Mouse (Mus musculus) ovary, postnatal 10 days (tissue): Measurements from ENCODE around the gene Izumo1.
A peak's percentile ranks its signal among the peaks of the same experiment; 100 is the strongest.

Experiments used
- DNase-seq: peaks from one replicate; pipeline ENCODE4 v3.0.0; 2022; ENCODE audit warnings: low spot score

The Izumo1 gene

DNA sequence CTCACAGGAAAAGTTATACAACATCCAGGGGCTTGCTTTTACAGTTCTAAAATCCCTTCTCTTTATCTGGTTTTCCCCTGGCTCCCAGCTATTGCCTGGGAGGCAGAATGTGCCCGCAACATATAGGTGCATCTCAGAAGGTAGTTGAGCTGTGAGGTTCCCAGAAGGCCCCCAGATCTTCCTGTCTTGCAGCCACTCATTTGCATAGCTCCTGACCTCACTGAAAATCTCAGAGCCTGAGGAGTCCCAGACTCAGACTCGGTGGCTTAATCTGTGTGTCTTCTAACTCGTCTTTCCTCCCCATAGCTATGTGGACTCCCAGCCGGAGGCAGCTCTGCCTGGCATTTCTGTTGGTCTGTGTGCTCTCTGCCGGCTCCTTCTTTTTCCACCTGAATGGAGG lies 3.3 kb upstream of the Izumo1 start:
- no peak for DNase-seq

DNA sequence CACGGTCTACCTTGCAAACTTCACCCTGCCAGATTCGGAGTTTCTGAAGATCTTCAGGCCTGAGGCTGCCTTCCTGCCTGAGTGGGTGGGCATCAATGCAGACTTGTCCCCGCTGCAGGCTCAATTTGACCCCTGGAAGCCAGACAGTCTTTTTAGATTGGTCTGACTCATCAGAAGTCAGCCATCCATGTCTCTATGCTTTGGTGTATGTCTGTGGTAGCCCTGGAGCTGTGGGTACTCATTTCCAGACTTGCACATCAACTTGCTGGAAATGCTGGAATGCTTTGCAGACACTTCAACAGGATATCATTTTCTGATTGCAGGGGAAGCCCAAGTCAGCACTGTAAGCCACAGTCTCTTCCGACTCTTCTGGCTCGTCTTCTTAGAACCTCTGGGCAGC lies 2.0 kb upstream of the Izumo1 start:
- no peak for DNase-seq

GRCm38 (mm10) chr7:45623507-45623906 lies 1.9 kb downstream of the Izumo1 start:
- DNase-seq, result no peak

GRCm38 (mm10) chr7:45624718-45625117 lies 3.1 kb downstream of the Izumo1 start:
- no peak for DNase-seq

DNA sequence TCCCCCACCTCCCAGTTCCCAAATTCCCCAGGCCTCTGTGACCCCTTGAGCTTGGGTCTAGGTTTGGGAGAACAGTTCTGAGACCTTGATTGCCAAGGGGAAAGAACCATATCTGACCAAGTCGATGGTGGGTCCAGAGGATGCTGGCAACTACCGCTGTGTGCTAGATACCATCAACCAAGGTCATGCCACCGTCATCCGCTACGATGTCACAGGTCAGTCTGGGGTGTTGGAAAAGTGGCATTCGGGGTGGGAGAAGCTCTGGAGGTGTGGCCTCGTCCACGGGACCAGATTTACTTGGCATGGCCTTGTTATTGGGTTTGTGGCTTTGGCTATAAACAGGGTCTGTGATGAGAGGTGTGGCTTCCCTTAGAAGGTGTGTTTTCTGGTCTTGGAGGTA lies 3.9 kb downstream of the Izumo1 start:
- DNase-seq, result no peak

- DNase-seq, result no peak
Measured at GRCm38 (mm10) chr7:45626571-45627076, 5.0 kb downstream of the Izumo1 start.

DNA sequence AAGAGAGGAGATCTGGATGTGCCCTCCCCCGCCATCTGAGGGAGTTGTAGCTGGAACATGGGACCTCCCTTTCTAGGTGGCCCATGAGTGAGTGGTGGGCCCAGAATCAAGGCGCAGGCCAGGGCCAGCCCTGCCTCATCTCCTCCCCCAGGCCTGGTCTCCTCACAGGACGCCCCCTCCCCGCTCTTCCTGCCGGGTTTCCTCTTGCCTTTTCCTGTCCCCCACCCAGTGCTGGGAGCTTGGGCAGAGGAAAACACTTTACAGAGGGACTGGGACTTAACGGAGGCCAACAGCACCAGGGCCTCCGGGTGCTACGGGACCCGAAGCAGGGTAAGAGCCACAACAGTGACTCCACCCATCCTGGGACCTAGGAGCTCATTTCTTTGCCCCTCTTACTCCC lies 5.7 kb downstream of the Izumo1 start, which contains the start of gene Rasip1:
TSS of gene Rasip1 (plus strand) at position 228 of the 400 bp plus-strand sequence.
- DNase-seq, result no peak

DNA sequence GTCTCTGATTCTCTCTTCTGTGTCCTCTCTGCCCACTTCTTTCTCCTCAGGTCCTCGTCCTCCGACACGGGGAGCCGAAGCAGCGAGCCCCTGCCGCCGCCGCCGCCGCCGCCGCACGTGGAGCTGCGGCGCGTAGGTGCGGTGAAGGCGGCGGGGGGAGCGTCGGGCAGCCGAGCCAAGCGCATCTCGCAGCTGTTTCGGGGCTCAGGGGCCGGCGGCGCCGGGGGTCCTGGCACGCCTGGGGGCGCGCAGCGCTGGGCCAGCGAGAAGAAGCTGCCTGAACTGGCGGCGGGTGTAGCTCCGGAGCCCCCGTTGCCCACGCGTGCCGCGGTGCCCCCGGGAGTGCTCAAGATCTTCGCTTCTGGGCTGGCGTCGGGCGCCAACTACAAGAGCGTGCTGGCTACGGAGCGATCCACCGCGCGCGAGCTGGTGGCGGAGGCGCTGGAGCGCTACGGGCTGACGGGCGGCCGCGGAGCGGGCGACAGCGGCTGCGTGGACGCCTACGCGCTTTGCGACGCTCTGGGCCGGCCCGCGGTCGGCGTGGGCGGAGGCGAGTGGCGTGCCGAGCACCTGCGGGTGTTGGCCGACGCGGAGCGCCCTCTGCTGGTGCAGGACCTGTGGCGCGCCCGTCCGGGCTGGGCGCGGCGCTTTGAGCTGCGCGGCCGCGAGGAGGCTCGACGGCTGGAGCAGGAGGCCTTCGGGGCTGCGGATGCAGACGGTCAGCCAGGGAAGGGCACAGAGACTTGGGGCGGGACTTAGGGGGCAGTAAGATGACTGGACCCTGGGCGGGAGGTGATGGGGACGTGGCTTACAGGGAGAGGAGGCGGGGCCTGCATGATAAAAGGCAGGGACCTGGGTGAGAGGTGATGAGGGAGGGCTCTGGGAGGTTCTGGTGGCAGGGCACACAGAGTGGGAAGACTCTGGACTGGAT lies 7.0 kb downstream of the Izumo1 start:
- DNase-seq, result peak; percentile 73

GRCm38 (mm10) chr7:45630064-45630907 lies 8.7 kb downstream of the Izumo1 start:
- DNase-seq, result no peak

GRCm38 (mm10) chr7:45632499-45632898 lies 10.9 kb downstream of the Izumo1 start:
- no peak for DNase-seq

DNA sequence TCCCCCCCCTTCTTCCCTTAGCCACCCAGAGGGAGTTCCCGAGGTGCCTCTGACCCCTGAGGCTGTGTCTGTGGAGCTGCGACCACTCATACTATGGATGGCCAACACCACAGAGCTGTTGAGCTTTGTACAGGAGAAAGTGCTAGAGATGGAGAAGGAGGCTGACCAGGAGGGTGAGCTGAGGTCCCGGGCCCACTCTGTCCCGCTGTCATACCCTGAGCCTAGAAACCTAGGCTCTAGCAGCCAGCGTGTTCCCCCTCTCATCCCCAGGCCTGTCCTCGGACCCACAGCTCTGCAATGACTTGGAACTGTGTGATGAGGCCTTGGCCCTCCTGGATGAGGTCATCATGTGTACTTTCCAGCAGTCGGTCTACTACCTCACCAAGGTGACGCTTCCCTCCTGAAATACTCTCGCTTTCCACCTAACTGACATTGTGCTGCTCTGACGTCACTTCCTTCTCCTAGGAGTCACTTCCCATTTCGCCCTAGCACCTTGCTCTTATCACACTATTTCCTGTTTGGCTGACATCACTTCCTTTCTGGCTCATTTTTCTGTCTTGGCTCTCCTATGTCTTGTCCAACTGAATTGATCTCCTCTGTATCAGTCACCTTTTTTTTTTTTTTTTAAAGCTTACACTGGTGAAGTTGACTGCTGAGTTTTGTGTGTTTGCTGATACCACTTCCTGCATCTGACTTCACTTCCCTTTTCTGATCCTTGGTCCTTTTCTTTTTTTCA lies 13.5 kb downstream of the Izumo1 start:
- DNase-seq, result no peak

- no peak for DNase-seq
Measured at GRCm38 (mm10) chr7:45635711-45636688, 14.4 kb downstream of the Izumo1 start.

GRCm38 (mm10) chr7:45637710-45638109 lies 16.1 kb downstream of the Izumo1 start:
- no peak for DNase-seq

GRCm38 (mm10) chr7:45638623-45639401 lies 17.2 kb downstream of the Izumo1 start:
- peak; percentile 74 for DNase-seq

- no peak for DNase-seq
Measured at GRCm38 (mm10) chr7:45639561-45640027, 18.0 kb downstream of the Izumo1 start, which contains the start of gene Mamstr. TSS of gene Mamstr (plus strand) at chr7:45639977.

- DNase-seq, result no peak
Measured at GRCm38 (mm10) chr7:45640191-45640957, 18.8 kb downstream of the Izumo1 start.

DNA sequence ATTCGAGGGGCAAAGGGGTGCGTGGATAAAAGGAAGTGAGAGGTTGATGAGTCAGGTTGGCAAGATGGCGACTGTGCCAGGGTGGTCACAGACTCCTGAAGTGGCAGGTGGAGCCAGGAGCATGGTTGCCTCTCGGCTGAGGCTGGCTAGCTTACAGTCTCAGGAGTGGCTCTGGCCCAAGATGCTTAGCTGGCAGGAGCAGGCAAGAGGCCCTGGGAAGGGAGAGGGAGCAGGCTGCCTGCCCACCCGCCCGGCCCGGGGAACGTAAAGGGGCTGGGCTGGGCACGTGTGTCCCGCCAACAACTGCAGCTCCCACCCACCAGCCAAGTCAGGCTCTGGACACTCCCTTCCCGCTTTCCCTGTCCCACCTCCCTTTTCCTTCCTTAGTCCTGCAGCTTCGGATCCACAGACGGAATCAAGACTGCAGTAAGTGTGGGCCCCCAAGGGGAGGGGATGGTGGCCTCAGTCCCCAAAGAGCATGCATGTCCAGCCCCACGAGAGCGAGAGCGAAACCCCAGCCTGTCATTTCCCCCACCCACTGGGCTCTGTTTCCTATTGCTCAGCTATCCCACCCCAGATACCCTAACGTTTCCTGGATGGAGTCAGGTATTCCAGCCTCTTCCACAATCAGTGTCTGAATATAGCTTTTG lies 19.9 kb downstream of the Izumo1 start:
- no peak for DNase-seq

DNA sequence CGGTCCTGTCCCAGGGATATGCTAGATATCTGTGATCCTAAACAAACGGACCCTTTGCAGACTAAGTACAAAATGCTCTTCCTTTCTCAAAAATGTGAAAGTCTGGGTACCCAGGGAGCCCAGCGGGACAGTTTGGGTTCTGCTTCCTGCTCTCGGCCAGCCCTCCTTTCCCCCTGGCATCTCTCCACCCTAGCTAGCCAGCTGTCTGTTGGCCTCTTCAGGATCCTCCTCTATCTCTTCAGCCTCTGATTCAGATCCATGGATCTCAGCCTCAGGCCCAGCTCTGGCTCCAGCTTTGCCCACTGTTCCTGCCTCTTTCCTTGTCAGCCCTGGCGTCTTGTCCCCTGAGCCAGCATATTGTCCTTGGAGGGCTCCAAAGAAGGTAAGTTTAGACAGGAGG lies 20.5 kb downstream of the Izumo1 start:
- no peak for DNase-seq
